9 mouse cellular contexts compared by ENCODE assay signal in the genomic region with DNA sequence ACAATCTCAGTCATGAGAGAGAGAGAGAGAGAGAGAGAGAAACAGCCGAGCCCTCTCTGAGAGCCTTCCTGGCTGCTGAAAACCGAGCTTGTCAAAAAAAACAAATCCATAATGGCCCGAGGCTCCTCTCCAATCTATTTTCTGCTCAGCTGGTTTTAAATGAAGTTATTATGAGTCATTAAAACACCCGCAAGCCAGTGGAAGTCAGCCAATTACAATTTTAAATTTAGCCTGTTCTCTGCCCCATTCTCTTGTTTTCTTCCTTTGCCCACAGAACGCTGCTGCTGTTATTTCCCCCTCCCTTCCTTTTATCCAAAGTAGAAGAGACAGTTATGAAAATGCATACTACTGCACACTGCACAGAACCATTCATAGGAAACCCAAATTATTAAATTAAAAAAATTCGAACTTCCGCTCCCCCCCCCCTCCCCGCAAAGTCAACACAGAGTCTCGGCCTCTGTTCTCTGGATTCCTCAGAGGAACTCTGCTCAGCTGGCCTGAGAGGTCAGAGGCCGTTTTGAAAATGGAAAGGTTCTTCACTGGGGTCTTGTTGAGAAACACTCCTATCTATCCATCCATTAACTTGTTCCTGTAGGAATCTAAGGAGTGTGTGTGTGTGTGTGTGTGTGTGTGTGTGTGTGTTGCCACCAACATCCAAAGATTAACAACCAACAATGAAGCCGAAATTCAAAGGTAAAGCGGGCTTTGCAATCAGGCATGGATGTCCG.
DNase-seq lines count a peak whose midpoint lies in the region; ATAC-seq and TF ChIP-seq lines count a peak whose summit lies in the region.
"Had no signal": no experiment of that assay in that cellular context is flagged by ENCODE, and none has a peak within 500 bp of the region (broad histone marks: within the 10 kb centered on the region; RNA-seq: fewer than 3 reads in every experiment).

No protein-coding gene starts in this region.

- no peaks in the 10 kb centered on the region for H3K36me3 ChIP-seq in hindbrain, embryonic 15.5 days

- H3K4me2 ChIP-seq in hindbrain, embryonic 15.5 days = 0 out of 2 replicates have a peak overlapping the region, but pooled peaks have one; percentile 12

- no peaks in the 10 kb centered on the region for H3K27me3 ChIP-seq in hindbrain, embryonic 15.5 days

- intact Hi-C loops in gastrocnemius, postnatal 14 days (cut with DNase I; ENCODE audit: low total_unique reads) = loop anchor here (5.0 kb wide), 2 partner anchors 82 to 103 kb away; a partner anchor contains a TSS

- no peak overlapping the region for H3K4me3 ChIP-seq in cortical plate, adult 2 months (ENCODE audit: insufficient read depth, low read length)
- no peak overlapping the region for H3K4me3 ChIP-seq in hindbrain, embryonic 15.5 days

- 28% methylated on average over 13 of the region's 13 CpGs for whole genome bisulfite sequencing in hindbrain, embryonic 15.5 days

- H3K27ac ChIP-seq in cortical plate, adult 2 months (ENCODE audit: insufficient read depth, low read length) = peak overlapping the region; percentile 95
- peak overlapping the region; percentile 74 for H3K27ac ChIP-seq in hindbrain, embryonic 15.5 days (replicated peaks)

- peaks cover 44% of the 10 kb centered on the region for H3K4me1 ChIP-seq in cortical plate, adult 2 months (ENCODE audit: control insufficient read depth, insufficient read depth, low read length)
- H3K4me1 ChIP-seq in hindbrain, embryonic 15.5 days (replicated peaks) = peaks cover 86% of the 10 kb centered on the region

- no peak for TF ChIP-seq CTCF in cortical plate, adult 2 months (IDR thresholded peaks at IDR 0.05; ENCODE audit: extremely low read depth, insufficient read depth, low read length)

- no peaks in the 10 kb centered on the region for H3K9me3 ChIP-seq in hindbrain, embryonic 15.5 days
- H3K9me3 ChIP-seq: G1E had no signal

- peak; percentile 87 for DNase-seq in gastrocnemius, adult 18-20 months (ENCODE audit: low spot score)
- DNase-seq in gastrocnemius, postnatal 14 days = no peak
- peak; percentile 78 for DNase-seq in 3T3-L1 (ENCODE audit: low read depth, low spot score)
- DNase-seq in lung, postnatal 25 days (ENCODE audit: low spot score) = peak; percentile 82
- no peak for DNase-seq in urinary bladder, adult 2 months (ENCODE audit: low spot score)

- no peak for TF ChIP-seq POLR2A in cortical plate, adult 2 months (IDR thresholded peaks at IDR 0.05; ENCODE audit: extremely low read depth, insufficient read depth, low read length)

- no peak overlapping the region for H3K9ac ChIP-seq in hindbrain, embryonic 15.5 days

- no peak for ATAC-seq in hindbrain, embryonic 15.5 days (ENCODE audit: low FRiP score, low read depth)
- no peak for ATAC-seq in monocyte, adult 5-6 weeks (replicated peaks; ENCODE audit: insufficient number of reproducible peaks, low FRiP score, low TSS enrichment, poor library complexity, severe bottlenecking)

Comparison
In these comparisons a context has a peak if more than half of its experiments do, and no peak if none do; other contexts are left out.
1. DNase-seq: peak in gastrocnemius, adult 18-20 months (single experiment), 3T3-L1 (single experiment) and lung, postnatal 25 days (single experiment); none in gastrocnemius, postnatal 14 days (single experiment) and urinary bladder, adult 2 months (single experiment).